Mouse (Mus musculus) lung, postnatal 0 days (tissue): ENCODE data around the gene Chd2. TPM values are rescaled to one million over a fixed set of nuclear protein-coding genes. Genes with fewer than 3 reads are reported as not detected.

Source experiments
- ATAC-seq: fragments of 200-750 bp; cut with Nextera tagmentation; 2 replicates; pipeline ENCODE4 v1.8.0; 2017; ENCODE audit warnings: moderate library complexity
- DNase-seq: peaks from one replicate; pipeline ENCODE4 v3.0.0-alpha.2; 2016; ENCODE audit warnings: low spot score
- H3K27ac ChIP-seq: fragments of 300-500 bp; sonication (generic); 2 replicates; pipeline ENCODE4 v1.5.1; 2014; ENCODE audit warnings: antibody characterized with exemption, mild to moderate bottlenecking, low read length, mixed read lengths
- H3K27me3 ChIP-seq: fragments of 300-500 bp; sonication (generic); replicated peaks from 2 replicates; pipeline ENCODE4 v1.6.1; 2014; ENCODE audit warnings: low read length, mixed read lengths; ENCODE audit not compliant: insufficient read depth
- H3K36me3 ChIP-seq: fragments of 300-500 bp; sonication (generic); 2 replicates; pipeline ENCODE4 v1.6.1; 2014; ENCODE audit warnings: low read length, mixed read lengths; ENCODE audit not compliant: insufficient read depth
- H3K4me1 ChIP-seq: fragments of 300-500 bp; sonication (generic); 2 replicates; pipeline ENCODE4 v1.6.1; 2014; ENCODE audit warnings: antibody characterized with exemption, low read depth, low read length, mixed read lengths; ENCODE audit not compliant: insufficient read depth
- H3K4me2 ChIP-seq: fragments of 300-500 bp; sonication (generic); replicated peaks from 2 replicates; pipeline ENCODE4 v1.6.1; 2014; ENCODE audit warnings: low read depth, mild to moderate bottlenecking, low read length, moderate library complexity, mixed read lengths
- H3K4me3 ChIP-seq: fragments of 300-500 bp; sonication (generic); 2 replicates; pipeline ENCODE4 v1.5.1; 2014; ENCODE audit warnings: low read depth, low read length
- H3K9ac ChIP-seq: fragments of 300-500 bp; sonication (generic); replicated peaks from 2 replicates; pipeline ENCODE4 v1.6.1; 2014; ENCODE audit warnings: low read depth, mild to moderate bottlenecking
- H3K9me3 ChIP-seq: fragments of 300-500 bp; sonication (generic); 2 replicates; pipeline ENCODE4 v1.6.1; 2016; ENCODE audit warnings: low read length, mixed read lengths
- CTCF ChIP-seq: IDR thresholded peaks from 2 replicates; pipeline ENCODE4 v1.5.1; 2016; ENCODE audit warnings: antibody characterized with exemption, mild to moderate bottlenecking
- EP300 ChIP-seq: IDR thresholded peaks from 2 replicates; pipeline ENCODE4 v1.6.1; 2016; ENCODE audit warnings: antibody characterized with exemption, mild to moderate bottlenecking, control low read depth
- WGBS: fragments of 180-500 bp; shearing (Covaris S2); extraction: QIAGEN DNeasy Blood & Tissue Kit; methylation state at CpG from one replicate; pipeline ENCODE4 v1.1.7; 2014; 5-methylcytosine and 5-hydroxymethylcytosine counted together
- polyA plus RNA-seq: library from polyadenylated mRNA; unstranded; fragments of >200 nt; fragmentation: Nextera tagmentation; extraction: Ambion mirVana; gene quantifications from 2 replicates; pipeline ENCODE4 v1.2.1, GENCODE M21; 2015

Gene Chd2
- polyA plus RNA-seq, 1 experiment from 2014 or later = 38.0 TPM

- TF ChIP-seq CTCF (peak; percentile 18), EP300 (0 out of 2 replicates have a peak, but pooled peaks have one; percentile 3)
- peak overlapping the region; percentile 88 for H3K4me3 ChIP-seq
- WGBS = under 1% methylated on average over 51 of the region's 60 CpGs
- no peaks in the 10 kb centered on the region for H3K36me3 ChIP-seq
- no peaks in the 10 kb centered on the region for H3K9me3 ChIP-seq
- ATAC-seq (peak; percentile 99), DNase-seq (peak; percentile 100)
- H3K27ac ChIP-seq = peak overlapping the region; percentile 100
- H3K4me2 ChIP-seq = peak overlapping the region; percentile 76
- peak overlapping the region; percentile 100 for H3K9ac ChIP-seq
- H3K4me1 ChIP-seq = peaks cover 7% of the 10 kb centered on the region; the same call in 1 of the 2 replicates
- H3K27me3 ChIP-seq = no peaks in the 10 kb centered on the region
Measured at GRCm38 (mm10) chr7:73558293-73559169, 16.9 kb upstream of the Chd2 start.

GRCm38 (mm10) chr7:73557671-73558265 lies 16.1 kb upstream of the Chd2 start:
- peak overlapping the region; percentile 88 for H3K4me3 ChIP-seq
- peak overlapping the region; percentile 100 for H3K27ac ChIP-seq
- no peak for DNase-seq
- no peaks in the 10 kb centered on the region for H3K27me3 ChIP-seq
- peaks cover 7% of the 10 kb centered on the region; the same call in 1 of the 2 replicates for H3K4me1 ChIP-seq
- H3K4me2 ChIP-seq = peak overlapping the region; percentile 48; the same call in 1 of the 2 replicates
- H3K9ac ChIP-seq = peak overlapping the region; percentile 100
- ATAC-seq = peak; percentile 5
- TF ChIP-seq CTCF = no peak
- no peak for TF ChIP-seq EP300
- under 1% methylated on average over 40 of the region's 80 CpGs for WGBS
- no peaks in the 10 kb centered on the region for H3K9me3 ChIP-seq
- H3K36me3 ChIP-seq = no peaks in the 10 kb centered on the region

- under 1% methylated on average over 25 of the region's 25 CpGs for WGBS
- Histone ChIP-seq H3K4me3 (peak overlapping the region; percentile 88), H3K9me3 (no peaks in the 10 kb centered on the region), H3K27me3 (no peaks in the 10 kb centered on the region), H3K4me1 (peaks cover 12% of the 10 kb centered on the region; the same call in 1 of the 2 replicates), H3K4me2 (peak overlapping the region; percentile 48), H3K9ac (peak overlapping the region; percentile 100), H3K36me3 (no peaks in the 10 kb centered on the region), H3K27ac (peak overlapping the region; percentile 100)
- DNase-seq (peak; percentile 79), ATAC-seq (no peak)
- no peak for TF ChIP-seq CTCF
Measured at GRCm38 (mm10) chr7:73556688-73557667, 15.3 kb upstream of the Chd2 start.

GRCm38 (mm10) chr7:73555918-73556580 lies 14.4 kb upstream of the Chd2 start:
- peak overlapping the region; percentile 88 for H3K4me3 ChIP-seq
- H3K27me3 ChIP-seq = no peaks in the 10 kb centered on the region
- H3K4me2 ChIP-seq = peak overlapping the region; percentile 48
- no peak for TF ChIP-seq CTCF
- no peak for TF ChIP-seq EP300
- WGBS = 2% methylated on average over 4 of the region's 4 CpGs
- peaks cover 12% of the 10 kb centered on the region; the same call in 1 of the 2 replicates for H3K4me1 ChIP-seq
- H3K9ac ChIP-seq = peak overlapping the region; percentile 100
- H3K27ac ChIP-seq = peak overlapping the region; percentile 100; the same call in 1 of the 2 replicates
- H3K36me3 ChIP-seq = no peaks in the 10 kb centered on the region
- DNase-seq (peak; percentile 70), ATAC-seq (no peak)
- no peaks in the 10 kb centered on the region for H3K9me3 ChIP-seq

- TF ChIP-seq CTCF (no peak), EP300 (no peak)
Measured at GRCm38 (mm10) chr7:73554849-73555248, 13.2 kb upstream of the Chd2 start.

More at GRCm38 (mm10) chr7:73554849-73555248, 13.2 kb upstream of the Chd2 start:
- Histone ChIP-seq H3K27ac (no peak overlapping the region), H3K9me3 (no peaks in the 10 kb centered on the region), H3K4me2 (no peak overlapping the region), H3K4me3 (no peak overlapping the region), H3K9ac (no peak overlapping the region), H3K27me3 (no peaks in the 10 kb centered on the region), H3K4me1 (peaks cover 11% of the 10 kb centered on the region; the same call in 1 of the 2 replicates), H3K36me3 (peaks cover 4% of the 10 kb centered on the region; the same call in 1 of the 2 replicates)
- WGBS = 20% methylated on average over 2 of the region's 2 CpGs
- DNase-seq (no peak), ATAC-seq (no peak)
